Mouse (Mus musculus): ENCODE results near the gene Olfr1428.
"Not testable (repeated sequence)": the region's sequence is repeated elsewhere in the genome, so short reads cannot be mapped to it uniquely, and the experiment has no call there.

Gene Olfr1428

DNA sequence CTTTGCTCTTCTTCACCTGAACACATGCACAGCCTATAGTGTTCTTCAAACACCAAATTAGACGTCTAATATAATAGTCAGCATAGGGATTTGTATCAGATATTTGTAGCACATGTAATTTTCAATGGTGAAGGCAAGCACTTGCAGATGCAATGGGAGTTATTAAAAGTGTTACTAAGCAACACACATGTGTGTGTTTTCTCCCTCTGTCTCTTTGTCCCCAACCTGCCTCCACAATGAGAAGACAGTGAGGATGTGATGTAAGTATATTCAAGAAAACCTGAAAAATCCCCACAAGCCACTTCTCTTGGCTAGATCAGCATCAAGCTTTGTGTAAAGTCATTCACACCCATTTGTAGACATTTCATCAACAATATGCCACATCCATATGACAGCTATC lies at the start of gene Olfr1428:
Olfr1428 (minus strand) TSS at position 101 of the 400 bp plus-strand sequence.
- DNase-seq (ENCODE audit: low read depth, low spot score): no peak

DNA sequence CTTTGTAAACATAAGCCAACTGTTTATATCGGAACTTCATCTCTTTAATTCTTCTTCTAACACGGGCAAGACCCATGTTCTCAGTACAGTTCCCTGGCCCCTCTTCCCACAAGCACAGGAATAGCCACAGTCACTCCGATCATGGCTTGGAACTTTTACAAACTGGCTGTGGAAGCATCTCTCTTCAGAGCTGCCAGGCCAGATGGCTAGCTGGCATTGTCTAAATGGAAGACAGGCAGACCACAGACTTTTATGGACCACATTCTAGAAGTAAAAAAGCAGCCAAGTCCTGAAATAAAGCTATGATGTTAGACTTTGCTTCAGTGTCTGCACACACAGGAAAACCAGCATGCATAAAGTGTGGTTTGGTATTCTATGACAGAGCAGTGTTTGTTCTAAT lies 29.8 kb upstream of the Olfr1428 start:
- DNase-seq (ENCODE audit: low read depth, low spot score): peak; percentile 3

DNA sequence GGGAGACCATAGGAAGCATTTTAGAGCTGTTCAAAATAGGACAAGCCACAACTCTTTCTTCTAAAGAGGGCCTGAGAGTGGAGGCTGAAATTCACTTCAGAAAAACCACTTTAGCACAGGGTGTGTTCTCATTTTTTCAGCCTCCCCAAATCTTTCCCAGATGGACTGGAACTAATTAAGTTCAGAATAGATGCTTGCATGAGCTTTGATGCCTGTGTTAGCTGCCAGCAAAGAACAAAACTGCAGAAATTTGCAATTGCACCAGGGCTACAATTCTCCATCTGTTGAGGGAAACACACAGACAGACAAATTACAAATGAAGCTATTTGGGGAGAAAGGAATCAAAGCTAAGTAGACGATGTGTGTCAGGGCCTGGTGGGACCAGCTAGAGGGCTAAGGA lies 27.7 kb upstream of the Olfr1428 start:
- DNase-seq (ENCODE audit: low read depth, low spot score): peak; percentile 25

DNA sequence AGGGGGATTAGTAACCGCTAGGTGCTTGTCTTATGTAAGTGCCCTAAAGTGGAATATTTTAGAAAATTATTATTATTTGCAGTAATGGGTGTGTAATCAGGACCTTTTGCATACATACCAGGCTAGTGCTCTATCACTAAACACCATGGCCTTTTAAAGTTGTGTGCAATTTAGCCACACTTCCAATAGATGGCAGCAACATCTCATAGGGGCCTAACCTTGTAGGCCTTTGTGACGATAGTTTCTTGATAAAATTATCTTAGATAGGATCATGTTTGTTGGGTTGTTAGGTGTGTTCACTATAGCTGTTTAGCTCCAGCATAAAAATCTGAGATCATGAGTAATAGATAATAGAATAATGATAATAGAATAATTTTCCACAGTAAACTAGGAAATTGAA lies 18.6 kb upstream of the Olfr1428 start:
- peak; percentile 4 for DNase-seq (ENCODE audit: low read depth, low spot score)

DNA sequence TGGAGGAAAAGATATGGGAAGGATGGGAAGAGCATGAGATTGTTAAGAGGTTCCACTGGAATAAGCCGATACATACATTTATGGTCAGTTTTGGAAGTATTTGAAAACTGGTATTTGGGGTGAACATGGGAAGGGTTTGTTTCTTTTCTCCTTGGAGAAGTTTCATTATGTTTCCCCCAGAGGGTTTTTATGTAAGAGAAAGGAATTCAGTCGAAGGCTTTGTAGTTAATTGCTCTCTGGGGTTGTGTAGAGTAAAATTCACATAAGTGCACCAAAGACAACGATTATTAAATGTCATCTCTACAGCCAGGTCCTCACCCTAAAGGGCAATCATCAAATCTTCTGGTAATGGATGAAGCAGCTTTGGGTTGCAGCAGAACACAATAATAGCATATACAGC lies 7.4 kb upstream of the Olfr1428 start, which contains the start of gene Olfr76:
Olfr76 (minus strand) TSS at position 101 of the 400 bp plus-strand sequence.
- DNase-seq (ENCODE audit: low read depth, low spot score): no peak

DNA sequence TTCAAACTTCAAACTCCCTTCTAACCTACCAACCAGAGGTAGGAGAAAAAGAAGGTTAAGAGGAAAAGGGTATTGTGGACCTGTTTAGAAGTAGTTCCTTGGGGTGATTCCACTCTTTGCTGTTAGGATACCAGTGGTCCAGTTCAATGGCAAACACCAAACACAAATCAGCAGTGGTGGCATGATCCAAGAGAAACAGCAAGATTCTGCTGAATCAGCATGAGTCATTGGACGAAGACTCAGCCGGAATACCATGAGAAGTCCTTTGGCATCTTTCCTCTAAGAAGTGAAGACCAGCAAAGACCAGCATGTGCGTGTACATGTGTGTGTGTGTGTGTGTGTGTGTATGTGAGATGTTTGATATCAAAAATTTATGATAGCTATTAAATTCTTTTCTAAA lies 767 bp upstream of the Olfr1428 start:
- DNase-seq (ENCODE audit: low read depth, low spot score): no peak

DNA sequence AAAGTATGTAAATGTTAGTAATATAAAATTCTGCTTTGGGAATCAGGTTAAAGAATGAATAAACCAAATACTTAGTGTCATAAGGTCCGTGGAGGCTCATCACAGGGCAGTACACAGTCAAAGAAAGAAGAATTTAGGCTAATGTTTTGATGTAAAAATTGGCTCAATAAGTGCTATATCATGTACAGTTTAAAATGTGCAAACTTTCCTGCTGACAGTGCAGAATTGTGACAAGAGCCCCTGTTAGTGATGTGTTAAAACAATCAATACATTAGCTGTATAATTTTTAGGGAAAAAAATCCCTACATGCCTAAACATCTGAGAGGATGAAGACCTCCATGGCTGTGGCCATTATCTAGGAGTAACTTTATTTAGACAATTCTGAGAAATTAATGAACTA lies 1.9 kb downstream of the Olfr1428 start:
- no peak for DNase-seq (ENCODE audit: low read depth, low spot score)

DNA sequence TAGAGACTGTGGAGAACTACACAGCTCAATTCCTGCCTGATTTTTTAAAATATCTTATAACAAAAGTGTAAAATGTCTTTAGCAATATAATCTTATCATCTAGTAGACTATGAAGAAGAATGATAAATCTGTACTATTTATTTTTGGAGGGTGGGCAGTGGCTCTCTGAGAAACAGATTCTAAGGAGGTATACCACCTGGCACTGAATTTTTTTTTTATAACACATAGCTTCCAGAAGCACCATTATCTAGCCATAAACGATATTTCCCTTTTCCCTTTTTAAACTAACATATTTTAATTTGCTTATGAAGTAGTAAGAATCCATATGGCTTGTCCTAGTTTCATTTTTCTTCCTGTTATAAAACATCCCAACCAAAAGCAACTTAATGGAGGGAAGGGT lies 11.2 kb downstream of the Olfr1428 start:
- DNase-seq (ENCODE audit: low read depth, low spot score): no peak

DNA sequence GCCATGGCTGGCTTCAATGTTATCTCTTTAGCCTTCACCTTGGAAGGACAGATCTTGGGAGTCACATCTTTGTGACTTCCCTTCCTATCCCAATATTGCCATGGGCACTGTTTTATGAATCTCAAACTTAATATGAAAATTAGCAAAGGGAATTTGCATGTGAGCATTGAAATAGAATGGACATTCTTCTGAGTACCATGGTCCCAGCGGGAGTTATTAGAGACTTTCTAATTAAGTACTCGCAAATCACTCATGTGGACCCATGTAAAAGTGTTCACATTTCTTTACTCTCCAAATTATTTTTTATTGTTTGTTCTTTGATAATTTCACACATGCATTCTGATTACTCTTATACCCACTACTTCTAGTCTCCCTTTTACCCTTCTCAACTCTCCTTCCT lies 12.5 kb downstream of the Olfr1428 start, which contains the start of gene Olfr1427:
Olfr1427 (minus strand) TSS at position 101 of the 400 bp plus-strand sequence.
- DNase-seq (ENCODE audit: low read depth, low spot score): no peak

DNA sequence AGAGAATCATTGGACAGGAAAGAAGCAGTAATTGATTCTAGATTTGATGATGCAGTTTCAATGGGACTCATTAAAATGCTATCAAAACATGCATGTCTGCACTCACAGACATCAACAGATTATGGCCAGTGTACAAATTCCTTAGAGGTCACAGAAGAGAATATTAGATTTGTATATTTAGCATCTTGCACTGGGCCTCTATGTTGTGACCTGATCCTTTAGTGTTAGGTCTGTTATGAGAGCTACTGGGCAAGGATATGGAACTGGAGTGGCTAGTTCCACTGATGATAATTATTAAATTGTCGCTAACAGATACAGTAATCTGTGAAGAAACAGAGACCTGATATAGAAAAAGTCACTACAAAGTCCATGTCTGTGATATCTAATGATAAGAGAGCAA lies 23.8 kb downstream of the Olfr1428 start, which contains the start of gene Olfr1426:
Olfr1426 (minus strand) TSS at position 101 of the 400 bp plus-strand sequence.
- DNase-seq (ENCODE audit: low read depth, low spot score): no peak

DNA sequence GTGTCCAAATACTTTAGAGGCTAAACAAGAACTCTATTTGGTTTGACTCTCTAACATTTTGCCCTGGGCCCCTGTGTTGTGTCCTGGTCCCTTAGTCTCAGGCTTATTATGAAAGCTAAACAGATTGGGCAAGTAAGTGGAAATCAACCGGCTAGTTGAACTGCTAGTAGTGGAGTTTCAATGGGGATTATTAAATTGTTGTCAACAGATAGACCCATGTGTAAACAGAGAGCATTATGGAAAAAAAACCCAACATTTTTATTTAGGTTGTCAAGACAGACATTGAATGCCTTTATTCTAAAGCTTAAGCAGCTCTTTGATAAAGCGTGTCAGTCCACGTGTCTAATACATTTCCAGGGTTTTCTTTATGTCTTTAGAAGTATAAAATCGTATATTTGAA lies 38.1 kb downstream of the Olfr1428 start, which contains the start of gene Olfr1425:
Olfr1425 (minus strand) TSS at position 101 of the 400 bp plus-strand sequence.
- not testable (repeated sequence) for DNase-seq (ENCODE audit: low read depth, low spot score)

DNA sequence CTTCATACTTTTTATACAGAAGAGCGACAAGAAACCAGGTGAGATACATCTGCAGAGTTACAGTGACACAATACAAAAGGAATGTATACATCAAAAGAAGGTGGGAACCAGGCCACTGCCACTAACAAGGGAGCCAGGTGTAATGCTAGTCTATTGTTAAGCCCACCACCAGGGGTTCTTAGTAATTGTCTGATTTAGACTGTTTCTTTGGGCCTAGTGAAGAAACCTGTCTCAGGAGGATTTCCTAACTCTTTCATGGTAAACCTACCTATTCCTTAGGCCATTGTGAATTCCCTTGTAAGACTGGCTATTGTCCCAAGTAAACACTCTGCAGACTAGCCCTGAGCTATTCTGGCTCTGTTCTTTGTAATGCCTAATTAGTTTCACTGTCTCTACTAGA lies 46.2 kb downstream of the Olfr1428 start:
- DNase-seq (ENCODE audit: low read depth, low spot score): not testable (repeated sequence)

DNA sequence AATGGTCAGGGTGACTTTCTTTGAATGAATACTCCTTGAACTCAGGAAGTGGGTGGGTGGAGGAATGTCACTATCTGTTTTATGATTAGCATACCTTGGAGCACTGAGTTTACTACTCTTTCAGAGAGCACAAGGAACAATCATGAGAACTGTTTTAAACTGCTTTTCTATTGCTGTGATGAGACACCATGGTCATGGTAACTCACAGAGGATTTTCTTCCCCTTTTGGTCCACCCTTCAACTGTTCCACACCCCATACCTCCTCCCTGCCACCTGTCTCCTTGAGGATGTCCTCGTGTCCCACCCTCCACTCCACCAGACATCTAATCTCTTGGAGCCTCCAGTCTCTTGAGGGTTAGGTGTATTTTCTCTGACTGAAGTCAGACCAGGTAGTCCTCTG lies 47.9 kb downstream of the Olfr1428 start:
- DNase-seq (ENCODE audit: low read depth, low spot score): not testable (repeated sequence)

DNA sequence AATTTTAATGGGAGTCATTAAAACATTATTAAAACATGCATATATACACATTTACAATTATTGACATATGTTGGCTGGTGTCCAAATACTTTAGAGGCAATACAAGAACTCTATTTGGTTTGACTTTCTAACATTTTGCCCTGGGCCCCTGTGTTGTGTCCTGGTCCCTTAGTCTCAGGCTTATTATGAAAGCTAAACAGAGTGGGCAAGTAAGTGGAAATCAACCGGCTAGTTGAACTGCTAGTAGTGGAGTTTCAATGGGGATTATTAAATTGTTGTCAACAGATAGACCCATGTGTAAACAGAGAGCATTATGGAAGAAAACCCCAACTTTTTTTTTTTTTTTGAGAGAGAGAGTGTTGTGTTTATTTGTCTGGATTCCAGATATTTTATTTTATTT lies 53.1 kb downstream of the Olfr1428 start, which contains the start of gene Olfr1424:
Olfr1424 (minus strand) TSS at position 101 of the 400 bp plus-strand sequence.
- not testable (repeated sequence) for DNase-seq (ENCODE audit: low read depth, low spot score)
